Mouse (Mus musculus): Measurements from ENCODE around the gene Zbtb7a. TPM values are rescaled to one million over a fixed set of nuclear protein-coding genes. Genes with fewer than 3 reads are reported as not detected.
"Not testable (repeated sequence)": the region's sequence is repeated elsewhere in the genome, so short reads cannot be mapped to it uniquely, and the experiment has no call there.

Gene Zbtb7a
- total RNA-seq, 1 experiment from 2014 or later, result 66.9 TPM

- DNase-seq, result peak; percentile 92
Measured at GRCm38 (mm10) chr10:81168521-81169244, 33.7 kb downstream of the Zbtb7a start.

GRCm38 (mm10) chr10:81169411-81169900, 34.4 kb downstream of the Zbtb7a start:
- DNase-seq, result peak; percentile 69

- peak; percentile 93 for DNase-seq
Measured at GRCm38 (mm10) chr10:81173132-81173531, 38.1 kb downstream of the Zbtb7a start.

GRCm38 (mm10) chr10:81174617-81175344, 39.8 kb downstream of the Zbtb7a start:
- DNase-seq, result peak; percentile 94

DNA sequence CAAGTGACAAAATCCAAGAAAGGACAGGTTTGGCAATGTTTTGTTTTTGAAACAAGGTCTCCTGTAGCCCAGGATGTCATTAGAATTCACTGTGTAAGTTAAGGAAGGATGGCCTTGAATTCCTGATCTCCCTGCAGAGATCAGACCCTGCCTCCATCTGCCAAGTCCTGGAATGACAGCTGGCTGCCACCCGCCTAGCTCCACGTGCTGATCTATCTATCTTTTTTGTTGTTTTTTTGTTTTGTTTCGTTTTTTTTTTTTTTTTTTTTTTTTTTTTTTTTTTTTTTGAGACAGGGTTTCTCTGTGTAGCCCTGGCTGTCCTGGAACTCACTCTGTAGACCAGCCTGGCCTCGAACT, 40.3 kb downstream of the Zbtb7a start:
- DNase-seq, result peak; percentile 27

- DNase-seq, result peak; percentile 79
Measured at GRCm38 (mm10) chr10:81175936-81176465, 41.0 kb downstream of the Zbtb7a start.

DNA sequence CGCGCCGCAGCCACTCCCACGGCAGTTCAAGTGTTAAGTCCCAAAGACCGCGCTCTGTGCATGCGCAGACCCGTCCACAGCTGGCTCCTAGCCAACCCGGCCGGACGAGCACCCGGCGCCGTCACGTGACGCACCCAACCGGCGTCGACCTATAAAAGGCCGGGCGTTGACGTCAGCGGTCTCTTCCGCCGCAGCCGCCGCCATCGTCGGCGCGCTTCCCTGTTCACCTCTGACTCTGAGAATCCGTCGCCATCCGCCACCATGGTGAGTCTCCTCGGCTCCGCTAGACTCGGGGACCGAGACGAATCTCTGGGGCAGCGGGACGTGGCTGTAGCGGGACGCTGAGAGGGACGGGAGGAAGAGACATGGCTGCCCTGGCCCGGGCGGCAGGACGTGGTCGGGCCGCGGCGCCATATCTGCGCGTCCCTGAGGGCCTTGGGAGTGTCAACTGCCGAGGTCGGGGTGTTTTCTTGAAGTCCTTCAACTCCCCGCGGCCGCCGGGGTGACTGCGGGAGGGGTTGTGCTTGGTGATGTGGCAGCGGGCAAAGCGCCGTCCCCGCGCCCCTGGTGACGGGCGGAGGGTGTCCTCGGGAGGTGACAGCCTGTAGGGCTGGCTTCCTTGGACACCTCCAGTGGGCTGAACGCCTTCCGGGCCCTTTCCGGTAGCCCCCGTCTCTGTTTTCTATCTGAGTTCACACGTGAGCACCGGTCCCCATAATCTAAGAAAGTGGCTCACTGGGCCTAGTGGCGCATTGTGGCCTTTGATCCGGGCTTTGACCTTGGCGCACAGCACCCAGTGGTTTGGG, 41.6 kb downstream of the Zbtb7a start, which contains the start of gene Eef2:
Eef2 (plus strand) TSS at position 166 of the 806 bp plus-strand sequence.
- peak; percentile 99 for DNase-seq

GRCm38 (mm10) chr10:81177491-81177925, 42.5 kb downstream of the Zbtb7a start:
- peak; percentile 53 for DNase-seq

DNA sequence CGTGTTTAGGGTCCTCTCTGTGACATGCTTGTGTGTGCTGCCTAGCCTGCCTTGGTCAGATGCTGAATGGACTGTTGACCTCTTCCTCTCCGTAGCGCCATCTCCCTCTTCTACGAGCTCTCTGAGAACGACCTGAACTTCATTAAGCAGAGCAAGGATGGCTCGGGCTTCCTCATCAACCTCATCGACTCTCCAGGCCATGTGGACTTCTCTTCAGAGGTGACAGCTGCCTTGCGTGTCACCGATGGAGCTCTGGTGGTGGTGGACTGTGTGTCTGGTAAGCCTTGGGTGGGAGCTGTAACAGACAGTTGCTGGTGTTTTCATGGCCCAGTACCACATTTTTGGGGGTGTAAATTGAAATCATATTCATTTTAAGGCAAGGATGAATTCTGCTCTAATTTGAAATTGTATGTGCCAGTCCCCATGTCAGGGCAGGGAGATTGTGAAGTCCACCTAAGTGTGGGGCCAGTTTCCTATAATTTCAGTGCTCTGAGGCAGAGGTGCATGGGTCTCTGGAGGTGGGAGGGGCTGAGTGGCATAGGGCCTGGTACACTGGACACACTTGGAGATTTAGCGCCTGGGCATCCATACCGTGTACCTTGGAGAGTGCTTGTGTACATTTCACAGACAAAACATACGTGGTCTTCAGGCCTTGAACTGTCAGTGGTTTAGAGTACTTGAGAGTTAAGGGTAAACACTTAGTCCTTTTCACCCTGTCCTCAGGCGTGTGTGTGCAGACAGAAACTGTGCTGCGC, 43.1 kb downstream of the Zbtb7a start:
- no peak for DNase-seq

DNA sequence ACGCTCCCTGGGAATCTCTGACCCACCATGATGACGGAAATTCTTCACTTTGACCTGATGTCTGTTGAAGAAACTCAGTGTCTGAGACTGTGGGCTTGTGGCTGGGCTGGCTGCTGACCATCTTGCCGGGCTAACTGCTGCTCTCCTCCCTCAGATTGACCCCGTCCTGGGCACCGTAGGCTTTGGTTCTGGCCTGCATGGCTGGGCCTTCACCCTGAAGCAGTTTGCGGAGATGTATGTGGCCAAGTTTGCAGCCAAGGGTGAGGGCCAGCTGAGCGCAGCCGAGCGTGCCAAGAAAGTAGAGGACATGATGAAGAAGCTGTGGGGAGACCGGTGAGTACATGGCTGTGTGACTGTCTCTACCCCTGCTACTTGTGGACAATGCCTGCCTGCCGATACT, 43.9 kb downstream of the Zbtb7a start:
- DNase-seq, result no peak

DNA sequence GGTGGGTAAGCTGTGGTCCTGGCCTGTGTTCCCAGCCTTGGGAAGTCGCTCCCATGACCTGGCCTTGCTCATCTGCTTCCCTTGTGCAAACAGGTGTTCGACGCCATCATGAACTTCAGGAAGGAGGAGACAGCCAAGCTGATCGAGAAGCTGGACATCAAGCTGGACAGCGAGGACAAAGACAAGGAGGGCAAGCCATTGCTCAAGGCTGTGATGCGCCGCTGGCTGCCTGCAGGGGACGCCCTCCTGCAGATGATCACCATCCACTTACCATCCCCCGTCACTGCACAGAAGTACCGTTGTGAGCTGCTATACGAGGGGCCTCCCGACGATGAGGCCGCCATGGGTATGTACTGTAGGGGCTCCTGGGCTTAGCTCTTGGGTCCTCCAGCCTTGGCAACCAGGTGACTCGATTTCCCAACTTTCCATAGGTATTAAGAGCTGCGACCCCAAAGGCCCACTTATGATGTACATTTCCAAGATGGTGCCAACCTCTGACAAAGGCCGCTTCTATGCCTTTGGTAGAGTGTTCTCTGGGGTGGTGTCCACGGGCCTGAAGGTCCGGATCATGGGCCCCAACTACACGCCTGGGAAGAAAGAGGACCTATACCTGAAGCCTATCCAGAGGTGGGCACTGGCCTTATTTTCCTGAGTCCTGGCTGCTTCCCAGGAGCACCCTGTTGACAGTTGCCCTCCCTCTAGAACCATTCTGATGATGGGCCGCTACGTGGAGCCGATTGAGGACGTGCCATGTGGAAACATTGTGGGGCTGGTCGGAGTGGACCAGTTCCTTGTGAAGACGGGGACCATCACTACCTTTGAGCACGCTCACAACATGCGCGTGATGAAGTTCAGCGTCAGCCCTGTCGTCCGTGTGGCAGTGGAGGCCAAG, 44.7 kb downstream of the Zbtb7a start:
- no peak for DNase-seq

DNA sequence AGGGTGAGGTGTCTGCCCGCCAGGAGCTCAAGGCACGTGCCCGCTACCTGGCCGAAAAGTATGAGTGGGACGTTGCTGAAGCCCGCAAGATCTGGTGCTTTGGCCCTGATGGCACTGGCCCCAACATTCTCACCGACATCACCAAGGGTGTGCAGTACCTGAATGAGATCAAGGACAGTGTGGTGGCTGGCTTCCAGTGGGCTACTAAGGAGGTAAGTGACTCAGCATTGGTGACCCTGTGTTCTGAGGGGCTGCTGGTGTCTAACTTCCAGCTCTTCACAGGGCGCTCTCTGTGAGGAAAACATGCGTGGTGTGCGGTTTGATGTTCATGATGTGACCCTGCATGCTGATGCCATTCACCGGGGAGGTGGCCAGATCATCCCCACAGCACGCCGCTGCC, 45.9 kb downstream of the Zbtb7a start:
- DNase-seq, result no peak

GRCm38 (mm10) chr10:81181860-81182259, 46.8 kb downstream of the Zbtb7a start:
- not testable (repeated sequence) for DNase-seq

DNA sequence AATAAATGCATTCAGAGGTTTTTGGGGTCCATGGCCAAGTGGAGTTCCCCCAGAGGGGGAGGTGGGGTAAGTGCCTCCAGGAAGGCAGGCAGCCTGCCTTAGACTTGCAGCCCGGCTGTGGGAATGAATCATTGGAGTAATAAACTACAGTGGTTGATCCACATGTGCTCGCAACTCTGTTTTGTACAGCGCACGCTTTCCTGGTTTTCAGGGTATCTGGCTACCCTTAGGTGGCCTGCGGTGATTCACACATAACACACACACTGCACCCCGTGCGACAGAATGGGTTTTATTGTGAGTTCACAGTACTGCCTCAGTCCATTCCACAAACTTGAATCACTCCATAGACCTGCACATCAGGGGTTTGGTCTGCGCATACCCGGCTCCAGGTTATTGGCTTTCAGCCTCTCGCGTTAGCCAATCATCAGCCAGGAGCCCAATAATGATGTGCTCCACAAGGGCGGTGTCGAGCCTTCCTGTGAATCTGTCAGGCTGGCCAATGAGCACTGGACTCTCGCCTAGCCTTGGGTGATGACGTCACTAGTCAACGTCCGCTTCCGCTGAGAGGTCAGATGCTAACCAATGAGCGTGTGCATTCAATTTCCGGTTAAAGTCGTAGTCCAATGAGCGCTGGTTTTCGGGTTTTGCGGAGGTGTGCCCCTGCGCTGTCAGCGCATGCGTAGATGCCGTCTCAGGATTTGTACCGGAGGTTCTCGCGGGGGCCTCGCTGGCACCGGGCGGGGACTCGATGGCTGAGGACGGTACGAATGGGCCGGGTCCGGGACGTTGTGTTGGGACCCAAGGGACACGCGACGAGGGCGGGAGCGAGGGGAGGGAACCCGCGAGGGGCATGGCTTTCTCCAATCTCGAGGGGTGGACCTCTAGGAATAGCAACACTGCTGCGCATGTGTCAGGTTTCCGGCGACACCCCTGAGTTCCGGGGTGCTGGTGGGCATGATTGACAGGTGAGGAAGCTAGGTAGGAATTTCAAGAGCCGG, 47.6 kb downstream of the Zbtb7a start, which contains the start of gene Dapk3:
Dapk3 (plus strand) TSS at position 670 of the 998 bp plus-strand sequence.
- peak; percentile 97 for DNase-seq

- DNase-seq, result no peak
Measured at GRCm38 (mm10) chr10:81183805-81184204, 48.8 kb downstream of the Zbtb7a start, which contains the start of gene 4930442H23Rik. Gene 4930442H23Rik, minus strand, starts transcription at chr10:81183849.

DNA sequence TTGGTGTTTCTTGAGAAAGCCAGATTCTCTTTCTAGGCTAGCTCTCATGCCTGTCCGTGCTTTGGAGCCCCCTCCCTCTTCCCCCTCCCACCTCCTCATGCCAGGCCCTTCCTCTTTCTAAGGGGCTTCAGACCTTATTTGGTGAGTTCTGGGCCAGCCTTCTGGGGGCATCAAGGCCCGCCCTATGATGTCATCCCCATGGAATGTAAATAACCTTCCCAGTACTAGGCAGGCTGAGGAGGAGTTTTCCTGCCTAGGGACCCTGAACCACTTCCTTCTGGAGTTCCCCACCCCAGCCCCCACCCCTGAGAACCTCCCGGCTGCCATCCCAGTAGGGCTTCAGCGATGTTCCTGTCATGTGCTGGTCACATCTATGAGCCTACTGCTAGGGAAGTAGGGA, 49.7 kb downstream of the Zbtb7a start:
- no peak for DNase-seq

- no peak for DNase-seq
Measured at GRCm38 (mm10) chr10:81187161-81187560, 52.1 kb downstream of the Zbtb7a start.

- DNase-seq, result no peak
Measured at GRCm38 (mm10) chr10:81189821-81190220, 54.8 kb downstream of the Zbtb7a start.
